Mouse (Mus musculus): ENCODE results near the gene Gm21974.
A peak's percentile ranks its signal among the peaks of the same experiment; 100 is the strongest.
"Not testable (repeated sequence)": the region's sequence is repeated elsewhere in the genome, so short reads cannot be mapped to it uniquely, and the experiment has no call there.

Gm21974 gene

GRCm38 (mm10) chr7:127875627-127876001 is 19.6 kb downstream of the Gm21974 start:
- DNase-seq: peak; percentile 94

- no peak for DNase-seq
Measured at GRCm38 (mm10) chr7:127874812-127875626, 20.2 kb downstream of the Gm21974 start.

- no peak for DNase-seq
Measured at GRCm38 (mm10) chr7:127870136-127870821, 25.0 kb downstream of the Gm21974 start.

- no peak for DNase-seq
Measured at GRCm38 (mm10) chr7:127869149-127869810, 26.0 kb downstream of the Gm21974 start.

GRCm38 (mm10) chr7:127867641-127868040 is 27.6 kb downstream of the Gm21974 start:
- DNase-seq: no peak

GRCm38 (mm10) chr7:127866434-127866833 is 28.8 kb downstream of the Gm21974 start:
- DNase-seq: no peak

- DNase-seq: no peak
Measured at GRCm38 (mm10) chr7:127858258-127858657, 37.0 kb downstream of the Gm21974 start.

GRCm38 (mm10) chr7:127850906-127851305 is 44.3 kb downstream of the Gm21974 start:
- DNase-seq: no peak

- no peak for DNase-seq
Measured at GRCm38 (mm10) chr7:127849973-127850875, 45.0 kb downstream of the Gm21974 start.

GRCm38 (mm10) chr7:127842001-127842718 is 53.1 kb downstream of the Gm21974 start:
- peak; percentile 80 for DNase-seq

- peak; percentile 92 for DNase-seq
Measured at GRCm38 (mm10) chr7:127841340-127842000, 53.8 kb downstream of the Gm21974 start.

- peak; percentile 81 for DNase-seq
Measured at GRCm38 (mm10) chr7:127840886-127841285, 54.4 kb downstream of the Gm21974 start.

GRCm38 (mm10) chr7:127840031-127840430 is 55.2 kb downstream of the Gm21974 start:
- not testable (repeated sequence) for DNase-seq

GRCm38 (mm10) chr7:127837878-127838277 is 57.4 kb downstream of the Gm21974 start:
- DNase-seq: not testable (repeated sequence)

- DNase-seq: no peak
Measured at GRCm38 (mm10) chr7:127837473-127837872, 57.8 kb downstream of the Gm21974 start.

Data from cerebellum, adult 8-10 months (tissue).